Mouse (Mus musculus) frontal cortex, postnatal 36 days (tissue): ENCODE data around the gene Apeh.

Experiments
- DNase-seq, 2 experiments: peaks; one replicate each; pipeline ENCODE4 v3.0.0; 2022; ENCODE audit warnings: low spot score in 2 of 2

Apeh gene

DNA sequence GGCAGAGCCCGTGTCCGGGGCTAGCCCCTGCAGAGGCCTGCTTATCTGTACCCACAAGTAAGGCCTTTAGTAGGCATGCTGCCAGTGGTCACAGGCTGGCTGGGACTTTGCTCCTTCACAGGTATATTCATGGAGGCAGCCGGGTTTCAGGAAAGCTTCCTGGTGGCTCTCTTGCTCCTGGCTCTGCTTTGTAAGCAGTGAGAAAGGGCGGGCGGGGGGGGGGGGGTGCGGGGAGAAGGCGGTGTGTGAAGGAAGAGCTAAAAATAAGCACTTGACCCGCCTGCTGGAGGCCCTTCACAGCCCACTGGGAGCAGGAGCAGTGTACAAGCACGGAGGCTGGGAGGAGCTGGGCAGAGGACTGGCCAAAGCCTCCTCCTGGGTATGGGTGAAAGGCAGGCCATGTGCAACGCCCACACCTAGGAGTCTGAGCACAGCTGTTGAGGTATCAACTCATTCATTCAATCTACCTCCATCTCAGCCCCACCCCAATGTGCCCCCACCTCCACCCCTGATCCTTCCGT is 25.5 kb upstream of the Apeh start:
- DNase-seq, result no peak

DNA sequence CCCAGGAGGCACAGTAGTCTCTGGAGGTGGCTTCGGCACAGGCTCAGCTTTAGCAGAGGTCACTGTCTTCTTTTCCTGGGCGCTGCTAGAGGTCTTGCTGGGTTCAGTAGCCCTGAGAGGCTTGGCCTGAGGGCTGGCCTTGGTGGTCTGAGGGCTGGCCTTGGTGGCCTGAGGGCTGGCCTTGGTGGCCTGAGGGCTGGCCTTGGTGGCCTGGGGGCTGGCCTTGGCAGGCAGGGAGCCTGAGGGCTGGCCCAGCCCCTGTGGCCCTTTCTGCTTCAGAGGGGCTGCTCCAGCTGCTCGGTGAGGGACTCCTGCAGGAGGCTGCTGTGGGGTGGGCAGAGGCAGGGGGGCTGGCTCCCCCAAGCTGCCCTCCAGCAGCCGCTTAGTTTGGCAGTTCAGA is 22.7 kb upstream of the Apeh start:
- DNase-seq, result no peak

GRCm38 (mm10) chr9:108115290-108116077 is 21.1 kb upstream of the Apeh start:
- peak; percentile 68 to 74 for DNase-seq

- DNase-seq, result no peak
These were observed 18.4 kb upstream of the Apeh start for GRCm38 (mm10) chr9:108112719-108113340.

DNA sequence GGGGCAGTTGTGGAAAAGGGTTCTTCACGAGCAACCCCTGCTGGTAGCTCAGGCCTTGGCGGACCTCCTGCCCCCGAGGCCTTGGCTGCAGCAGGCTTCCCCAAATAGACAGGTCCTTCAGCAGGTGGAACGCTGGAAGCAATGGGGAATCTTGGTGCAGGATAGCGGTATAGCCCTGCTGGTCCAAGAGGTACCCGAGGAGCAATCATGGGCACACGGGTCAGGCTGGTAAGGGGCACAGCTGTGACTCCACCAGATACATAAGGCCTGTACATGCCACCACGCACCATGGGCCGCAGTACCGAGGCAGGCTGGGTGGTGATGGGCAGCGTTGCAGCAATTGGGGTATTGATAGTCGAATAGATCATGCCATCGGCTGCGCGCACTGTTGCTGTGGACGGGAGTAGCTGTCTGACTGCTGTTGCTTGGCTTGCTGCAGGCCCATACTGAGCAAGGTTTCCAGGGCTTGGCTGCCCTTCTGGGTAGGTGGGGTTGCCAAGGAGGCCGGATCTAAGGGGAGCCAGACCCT is 17.3 kb upstream of the Apeh start:
- no peak for DNase-seq

GRCm38 (mm10) chr9:108111101-108111592 is 16.7 kb upstream of the Apeh start:
- DNase-seq, result no peak

DNA sequence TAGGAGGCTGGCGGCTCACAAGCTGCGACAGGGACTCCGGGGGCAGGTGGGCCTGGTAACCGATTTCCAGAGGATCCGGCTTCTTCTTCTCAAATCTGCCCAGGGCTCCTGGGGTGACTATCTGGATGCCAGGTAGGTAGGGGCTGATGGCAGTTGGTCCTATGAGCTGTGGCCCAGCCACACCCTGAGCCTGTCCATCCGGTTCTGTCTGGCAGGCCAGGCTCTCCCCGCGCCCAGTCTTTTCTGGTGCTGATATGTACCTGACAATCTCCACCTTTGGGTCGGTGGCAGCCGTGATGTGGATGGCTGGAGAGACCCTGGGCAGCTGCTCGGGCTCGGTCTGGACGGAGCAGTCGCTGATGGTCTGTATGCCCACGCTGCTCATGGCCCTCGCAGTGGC is 15.8 kb upstream of the Apeh start:
- no peak for DNase-seq

GRCm38 (mm10) chr9:108107867-108108266 is 13.5 kb upstream of the Apeh start:
- no peak for DNase-seq

DNA sequence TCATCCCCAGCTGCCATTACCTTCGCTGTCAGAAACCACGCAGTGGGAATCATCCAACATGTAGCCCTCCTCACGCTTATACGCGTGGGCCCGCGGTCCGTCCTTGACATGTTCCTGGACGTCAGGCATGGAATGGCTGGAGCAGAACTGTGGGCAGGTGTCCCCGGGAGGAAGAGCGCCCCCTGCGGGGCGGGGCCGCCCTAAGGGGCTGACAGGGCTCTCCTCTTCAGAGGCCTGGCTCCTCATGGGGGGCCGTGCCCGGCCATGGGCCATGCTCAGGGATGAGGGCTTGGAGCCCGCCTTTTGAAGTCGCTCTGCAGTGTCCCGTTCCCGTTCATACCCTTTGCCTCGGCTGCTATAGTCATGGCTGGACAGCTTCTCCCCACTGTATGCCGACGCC is 11.7 kb upstream of the Apeh start:
- DNase-seq, result no peak

- no peak for DNase-seq
These were observed 11.1 kb upstream of the Apeh start for GRCm38 (mm10) chr9:108105549-108105863.

DNA sequence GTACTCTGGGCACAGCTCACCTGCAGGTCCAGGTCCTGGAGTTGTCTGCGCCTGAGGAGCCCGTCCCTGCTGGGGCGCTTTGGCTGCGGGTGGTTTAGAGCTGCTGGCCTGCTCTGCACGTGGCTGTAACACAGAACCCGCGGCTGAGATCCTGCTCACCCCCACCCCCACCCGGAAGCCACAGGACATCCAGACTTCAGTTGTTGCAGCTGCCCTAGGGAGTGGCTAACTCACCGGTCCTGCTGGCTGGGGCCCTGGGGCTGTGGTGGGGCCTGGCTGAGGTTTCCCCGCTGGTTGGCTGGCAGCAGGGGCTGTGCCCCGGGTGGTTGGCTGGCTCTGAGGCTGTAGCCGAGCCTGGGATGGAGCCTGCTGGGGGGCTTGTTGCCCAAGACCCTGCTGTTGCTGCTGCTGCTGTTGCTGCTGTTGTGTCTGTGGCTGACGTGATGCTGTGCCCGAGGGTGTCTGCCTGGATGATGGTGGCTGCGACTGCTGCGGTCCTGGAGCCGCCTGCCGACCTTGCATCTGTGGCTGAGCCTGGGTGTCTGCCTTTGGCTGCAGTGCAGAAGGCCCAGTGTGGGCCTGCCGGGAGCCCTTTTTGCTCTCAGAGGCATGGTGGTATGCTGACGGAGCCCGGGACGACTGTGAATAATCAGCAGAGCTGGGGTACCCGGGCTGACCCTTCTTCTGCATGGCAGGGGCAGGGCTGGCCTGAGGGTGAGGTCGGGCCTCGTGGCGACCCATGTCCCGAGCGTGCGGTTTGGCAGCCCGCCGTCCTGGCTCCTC is 10.6 kb upstream of the Apeh start:
- DNase-seq, result no peak

GRCm38 (mm10) chr9:108099619-108100018 is 5.2 kb upstream of the Apeh start:
- no peak for DNase-seq

- no peak for DNase-seq
These were observed 1.7 kb upstream of the Apeh start for GRCm38 (mm10) chr9:108095949-108096712.

- peak; percentile 54 to 65 for DNase-seq
These were observed 1.1 kb upstream of the Apeh start for GRCm38 (mm10) chr9:108095518-108095917.

GRCm38 (mm10) chr9:108094998-108095411 is 599 bp upstream of the Apeh start:
- peak in 1 of 2 experiments; percentile 27 for DNase-seq

DNA sequence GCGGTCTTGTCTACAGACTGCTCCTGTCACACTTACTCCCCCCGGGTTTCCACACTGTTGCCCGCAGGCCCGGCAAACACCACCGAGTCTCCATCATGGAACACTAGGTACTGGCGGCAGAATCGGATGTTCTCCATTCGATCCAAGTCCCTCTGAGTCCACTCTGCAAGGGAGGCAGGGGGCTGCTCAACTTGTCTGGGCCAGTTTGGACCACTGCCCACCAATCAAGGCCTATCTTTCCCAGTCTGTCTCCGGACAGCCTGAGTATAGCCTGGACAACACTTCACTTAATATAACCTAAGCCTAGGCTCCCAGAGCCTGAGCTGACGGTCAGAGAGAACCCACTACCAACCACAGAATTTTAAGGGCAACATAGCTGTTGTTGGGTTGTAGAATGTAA is 820 bp downstream of the Apeh start:
- DNase-seq, result no peak

DNA sequence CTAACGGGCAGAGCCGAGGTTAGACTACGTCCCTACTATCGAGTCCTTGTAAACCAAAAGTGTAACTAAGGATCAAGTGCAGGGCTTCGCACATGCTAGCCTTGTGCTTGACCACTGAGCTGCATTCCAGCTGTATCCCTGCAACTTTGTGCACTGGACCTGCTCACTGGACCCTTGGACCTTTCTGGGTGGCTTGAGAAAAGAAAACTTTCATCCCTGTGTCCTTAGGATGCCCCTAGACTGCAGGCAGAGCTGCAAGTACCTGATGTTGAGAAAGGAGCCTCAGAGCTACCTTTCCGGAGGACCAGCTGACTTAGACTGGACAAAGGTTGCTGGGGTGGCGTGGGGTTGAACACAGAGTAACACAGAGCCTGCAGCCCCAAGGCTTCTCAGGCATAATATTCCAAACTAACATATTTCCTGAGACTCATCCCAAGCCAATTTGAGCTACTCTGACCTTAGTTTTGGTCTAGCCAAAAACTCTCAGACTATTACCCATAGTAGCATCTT is 3.7 kb downstream of the Apeh start:
- no peak for DNase-seq

GRCm38 (mm10) chr9:108085261-108085660 is 9.1 kb downstream of the Apeh start:
- DNase-seq, result no peak

DNA sequence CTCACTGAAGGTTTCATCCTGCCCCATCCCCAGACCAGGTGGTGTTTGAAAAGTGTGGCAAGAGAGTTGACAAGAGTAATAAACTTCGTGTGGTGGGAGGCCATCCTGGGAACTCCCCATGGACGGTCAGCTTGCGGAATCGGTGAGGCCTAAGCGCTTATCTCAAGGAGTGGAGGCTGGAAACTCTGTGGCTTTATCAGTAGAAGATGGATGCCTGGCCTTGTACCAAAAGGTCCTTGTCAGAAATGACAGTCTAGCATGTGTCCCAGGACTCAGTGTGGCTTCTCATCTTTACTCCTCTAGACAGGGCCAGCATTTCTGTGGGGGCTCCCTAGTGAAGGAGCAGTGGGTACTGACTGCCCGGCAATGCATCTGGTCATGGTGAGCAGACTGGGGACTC is 10.8 kb downstream of the Apeh start:
- no peak for DNase-seq

DNA sequence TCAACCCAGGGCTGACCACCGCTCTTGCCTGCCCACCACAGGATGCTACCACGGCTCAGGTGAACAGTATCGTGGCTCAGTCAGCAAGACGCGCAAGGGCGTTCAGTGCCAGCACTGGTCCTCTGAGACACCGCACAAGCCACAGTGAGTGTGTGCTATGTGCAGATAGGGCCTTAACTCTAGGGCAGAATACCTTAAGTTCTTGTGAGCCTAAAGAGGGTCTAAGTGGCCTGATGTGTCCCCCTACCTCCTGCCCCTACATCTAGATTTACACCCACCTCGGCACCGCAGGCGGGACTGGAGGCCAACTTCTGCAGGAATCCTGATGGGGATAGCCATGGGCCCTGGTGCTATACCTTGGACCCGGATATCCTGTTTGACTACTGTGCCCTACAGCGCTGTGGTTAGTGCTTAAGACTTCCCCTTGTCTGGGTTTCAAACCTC is 11.4 kb downstream of the Apeh start, which contains the start of gene Rnf123:
Rnf123 (minus strand) TSS at position 359 of the 444 bp plus-strand sequence.
- DNase-seq, result no peak

DNA sequence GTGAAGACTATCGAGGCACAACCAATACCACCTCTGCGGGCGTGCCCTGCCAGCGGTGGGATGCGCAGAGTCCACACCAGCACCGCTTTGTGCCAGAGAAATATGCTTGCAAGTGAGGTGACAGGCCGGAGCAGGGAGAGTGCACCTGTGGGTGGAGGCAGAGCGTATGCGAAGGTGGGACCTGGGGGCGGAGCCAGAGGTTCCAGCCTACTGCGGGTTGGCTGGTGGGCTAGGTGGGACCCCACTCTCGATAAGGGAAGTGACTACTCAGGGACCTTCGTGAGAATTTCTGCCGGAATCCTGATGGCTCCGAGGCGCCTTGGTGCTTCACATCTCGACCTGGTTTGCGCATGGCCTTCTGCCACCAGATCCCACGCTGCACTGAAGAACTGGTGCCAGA is 11.9 kb downstream of the Apeh start:
- DNase-seq, result no peak
